Mouse (Mus musculus): Measurements from ENCODE around the gene Nfyc.

Gene Nfyc

GRCm38 (mm10) chr4:120755299-120755698, 76.1 kb downstream of the Nfyc start:
- DNase-seq (ENCODE audit: low spot score in 2 of 2), result peak; percentile 64 to 83

DNA sequence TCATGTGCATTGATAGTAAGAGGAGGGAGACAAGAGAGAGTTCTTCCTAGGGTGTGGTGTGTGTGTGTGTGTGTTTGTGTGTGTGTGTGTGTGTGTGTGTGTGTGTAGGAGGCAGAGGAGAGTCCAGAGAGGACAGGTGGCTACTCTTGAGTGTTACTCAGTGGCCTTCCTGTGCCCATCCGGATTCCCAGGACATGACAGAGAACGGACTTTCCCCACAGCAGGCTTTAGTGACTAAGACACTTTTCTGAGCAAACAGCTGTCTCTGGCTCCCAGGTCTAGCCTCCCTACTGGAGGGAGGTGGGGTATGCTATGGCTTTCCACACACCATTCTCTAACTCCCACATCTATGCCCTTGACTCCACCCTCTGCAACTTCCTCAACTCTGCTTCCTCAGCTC, 81.8 kb downstream of the Nfyc start:
- no peak for DNase-seq (ENCODE audit: low spot score in 2 of 2)

DNA sequence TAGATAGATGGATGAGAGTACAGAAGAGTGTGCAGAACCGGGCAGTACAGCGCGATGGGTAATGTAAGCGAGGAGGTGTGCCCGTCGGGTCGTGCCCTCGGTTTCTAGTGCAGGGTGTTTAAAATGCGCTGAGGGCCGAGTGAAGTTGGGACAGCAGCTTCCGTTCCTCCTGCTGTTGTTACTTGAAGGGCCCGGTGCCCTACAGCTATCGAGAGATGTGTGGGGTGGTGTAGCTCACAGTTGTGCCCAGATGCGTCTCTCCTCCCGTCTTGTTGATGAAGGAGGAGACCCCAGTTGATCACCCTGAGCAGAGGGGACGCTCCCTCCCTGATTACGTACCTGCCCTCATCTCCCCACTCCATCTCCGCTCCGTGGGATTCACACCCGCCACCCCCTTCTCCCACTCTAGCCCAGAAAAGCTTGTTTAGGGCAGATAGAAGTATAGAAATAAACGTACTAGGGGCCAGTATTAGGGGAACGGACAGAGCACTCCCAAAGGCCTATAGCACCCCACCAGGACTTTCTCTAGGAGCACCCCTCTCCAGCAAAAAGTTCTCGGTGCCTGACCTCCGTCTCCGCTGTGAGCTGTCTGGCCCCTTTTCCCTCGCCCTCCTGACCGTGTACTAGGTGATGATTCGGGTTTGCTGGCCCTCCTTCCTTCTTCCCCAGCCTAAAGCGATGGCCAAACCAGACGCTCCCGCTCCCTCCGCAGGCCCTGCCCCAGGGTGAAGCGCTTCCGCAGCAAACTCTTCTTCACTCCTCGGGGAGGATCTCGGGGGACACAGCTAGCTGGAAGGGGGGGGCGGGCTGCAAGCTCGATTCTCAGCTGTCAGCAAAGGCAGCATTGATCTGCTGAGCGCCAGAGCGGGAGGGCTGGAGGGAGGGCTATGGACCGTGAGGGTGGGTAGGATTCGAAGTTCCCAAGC, 83.2 kb downstream of the Nfyc start, which contains the start of gene Kcnq4:
Kcnq4 (minus strand) TSS at position 672 of the 926 bp plus-strand sequence.
- DNase-seq (ENCODE audit: low spot score in 2 of 2), result no peak

DNA sequence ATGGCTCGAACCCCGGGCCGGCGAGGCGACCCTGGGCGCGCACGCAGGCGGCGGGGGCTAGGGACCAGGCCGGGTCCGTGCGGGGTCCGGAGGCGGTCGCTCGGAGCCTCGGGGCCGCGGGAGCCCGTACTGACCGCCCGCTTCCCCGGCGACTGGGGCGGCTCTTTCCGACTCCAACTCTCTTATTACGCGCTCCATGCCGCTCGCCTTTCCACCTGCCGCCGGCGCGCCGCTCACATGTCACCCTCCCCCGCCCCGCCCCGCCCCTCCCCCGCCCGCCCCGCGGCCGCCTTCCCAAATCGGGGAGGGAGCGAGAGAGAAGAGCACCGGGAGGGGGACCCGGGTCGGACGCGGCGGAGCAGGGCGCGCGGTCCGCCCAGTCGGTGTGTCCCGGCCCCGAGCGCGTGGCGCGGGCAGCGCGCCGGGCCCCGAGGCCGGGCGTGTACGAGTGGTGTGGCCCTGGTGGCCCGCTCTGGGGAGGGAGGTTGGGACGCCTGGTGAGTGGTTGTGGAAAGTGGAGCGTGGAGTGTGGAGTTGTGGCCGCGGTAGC, 84.1 kb downstream of the Nfyc start:
- no peak for DNase-seq (ENCODE audit: low spot score in 2 of 2)

GRCm38 (mm10) chr4:120746552-120747150, 84.7 kb downstream of the Nfyc start:
- DNase-seq (ENCODE audit: low spot score in 2 of 2), result no peak

DNA sequence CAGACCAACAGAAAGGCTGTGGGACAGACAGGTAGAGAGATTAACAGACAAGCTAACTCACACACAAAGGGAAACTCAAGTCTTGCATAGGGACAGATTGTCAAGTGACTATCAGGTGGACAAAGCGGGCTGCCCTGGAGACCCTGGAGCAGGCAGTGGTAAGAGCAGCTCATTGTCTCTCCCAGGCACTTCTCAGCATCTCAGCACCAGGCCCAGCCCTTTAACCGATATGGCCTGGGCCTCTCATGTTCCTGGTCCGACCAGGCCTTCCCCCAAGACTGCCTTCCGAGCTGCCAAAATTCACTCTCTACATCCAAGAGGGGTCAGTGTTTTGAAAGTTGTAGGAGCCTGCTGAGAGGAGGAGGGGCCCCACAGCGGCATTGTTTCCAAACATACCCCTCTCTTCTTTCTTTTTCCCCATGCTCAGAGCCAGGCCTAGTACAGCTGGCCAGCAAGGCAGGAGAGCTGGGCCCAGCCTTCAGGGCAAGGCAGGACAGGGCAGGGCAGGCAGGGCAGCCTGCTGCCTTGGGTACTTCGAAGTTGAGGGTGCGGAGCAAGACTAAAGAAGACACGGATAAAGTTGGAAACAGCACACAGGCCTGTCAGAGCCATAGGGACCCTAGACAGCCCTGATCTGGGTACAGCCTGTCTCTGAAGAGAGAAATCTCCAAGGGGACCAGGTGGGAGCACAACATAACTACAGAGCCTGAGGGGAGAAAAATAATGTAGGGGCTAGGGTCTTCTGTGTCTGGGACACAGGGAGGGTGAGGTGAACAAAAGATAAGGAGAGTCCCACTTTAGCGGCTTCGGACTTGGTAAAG, 85.4 kb downstream of the Nfyc start:
- DNase-seq (ENCODE audit: low spot score in 2 of 2), result no peak

DNA sequence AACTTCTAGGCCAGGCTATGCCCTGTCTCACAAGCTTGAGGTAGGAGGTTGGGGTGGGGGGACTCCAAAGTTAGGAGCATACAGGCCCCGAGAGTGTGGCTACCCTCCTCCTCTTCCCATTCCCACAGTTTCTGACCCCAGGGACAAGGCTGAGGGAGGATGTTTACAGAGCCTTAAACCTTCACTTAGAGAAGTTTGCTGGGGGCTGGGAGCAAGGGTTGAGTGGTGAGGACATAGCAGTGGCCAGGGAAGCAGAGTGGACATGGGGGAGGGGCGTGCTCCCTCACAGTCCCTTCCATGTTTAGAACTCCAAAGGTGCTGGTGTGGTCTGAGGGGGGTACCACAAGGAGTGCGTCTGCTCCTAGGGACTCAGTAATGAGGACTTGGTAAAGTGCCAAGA, 87.7 kb downstream of the Nfyc start:
- DNase-seq (ENCODE audit: low spot score in 2 of 2), result no peak

- no peak for DNase-seq (ENCODE audit: low spot score in 2 of 2)
These were observed 90.1 kb downstream of the Nfyc start for GRCm38 (mm10) chr4:120741303-120741702.

GRCm38 (mm10) chr4:120734012-120734622, 97.3 kb downstream of the Nfyc start:
- DNase-seq (ENCODE audit: low spot score in 2 of 2), result no peak

GRCm38 (mm10) chr4:120732737-120733136, 98.6 kb downstream of the Nfyc start:
- DNase-seq (ENCODE audit: low spot score in 2 of 2), result no peak

DNA sequence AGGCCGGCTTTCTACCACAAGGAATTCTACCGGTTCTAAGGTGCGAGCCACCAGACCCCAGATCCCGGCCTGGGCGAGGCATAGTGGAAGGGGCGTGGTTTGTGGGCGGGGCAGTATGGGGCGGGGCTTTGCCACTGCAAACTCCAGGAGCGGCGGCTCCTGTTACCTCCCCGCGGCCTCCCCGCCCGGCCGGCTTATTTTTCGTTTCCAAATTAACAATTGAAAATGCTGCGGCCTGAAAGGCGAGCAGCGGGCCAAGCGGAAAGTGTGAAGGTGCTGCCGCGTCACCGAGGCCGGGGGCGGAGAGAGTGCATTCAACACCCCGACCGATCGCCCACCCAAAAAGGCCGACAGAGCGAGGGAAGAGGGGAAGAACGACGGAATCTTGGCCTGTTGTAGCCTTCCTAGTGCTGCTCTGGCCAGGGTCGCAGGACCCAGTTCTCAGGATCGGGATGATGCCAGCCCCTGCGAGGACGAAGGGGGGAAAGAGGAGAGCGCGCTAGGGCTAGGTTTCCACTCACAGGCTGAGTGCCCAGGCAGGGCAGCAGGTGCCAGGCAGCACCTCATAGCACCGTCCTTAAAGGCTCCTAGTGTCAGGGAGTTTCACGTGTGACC, 100.2 kb downstream of the Nfyc start:
- peak; percentile 67 to 84 for DNase-seq (ENCODE audit: low spot score in 2 of 2)

DNA sequence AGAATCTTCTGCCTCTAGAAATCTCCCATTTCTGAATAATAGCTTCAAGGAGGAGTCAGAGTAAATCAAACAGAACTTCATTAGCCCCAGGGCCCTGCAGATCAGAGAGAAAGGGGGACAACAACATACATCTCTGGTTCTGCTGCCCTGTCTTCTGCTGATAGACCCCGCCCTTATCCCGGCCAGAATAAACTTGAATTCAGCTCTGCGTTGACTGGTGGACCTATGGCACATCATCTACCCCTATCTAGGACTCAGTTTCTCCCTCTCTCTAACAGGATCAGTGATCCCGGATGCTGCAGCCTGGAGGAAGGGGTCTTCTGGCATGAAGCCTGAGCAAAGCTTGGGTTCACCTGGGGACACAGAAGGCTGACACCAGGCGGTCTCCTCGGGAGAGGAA, 100.8 kb downstream of the Nfyc start:
- DNase-seq (ENCODE audit: low spot score in 2 of 2), result no peak

DNA sequence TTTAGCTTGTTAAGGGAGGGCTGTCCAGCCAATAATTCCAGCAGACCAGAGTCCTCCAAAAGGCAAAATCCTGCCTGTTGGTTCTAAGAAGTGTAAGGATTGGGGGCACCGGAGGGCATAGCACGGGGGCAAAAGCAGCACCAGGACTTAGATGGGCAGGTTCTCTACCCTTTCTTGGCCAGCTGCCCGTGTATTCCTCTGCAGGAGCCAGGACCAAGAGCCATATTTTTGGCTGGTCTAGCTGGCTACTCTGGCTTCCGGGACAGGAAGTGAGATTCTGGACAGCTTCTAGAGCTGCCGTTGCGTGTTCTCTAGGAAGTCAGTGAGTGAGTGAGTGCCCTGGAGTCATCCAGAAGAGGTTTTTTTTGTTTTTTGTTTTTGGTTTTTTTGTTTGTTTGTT, 101.2 kb downstream of the Nfyc start:
- DNase-seq (ENCODE audit: low spot score in 2 of 2), result no peak

DNA sequence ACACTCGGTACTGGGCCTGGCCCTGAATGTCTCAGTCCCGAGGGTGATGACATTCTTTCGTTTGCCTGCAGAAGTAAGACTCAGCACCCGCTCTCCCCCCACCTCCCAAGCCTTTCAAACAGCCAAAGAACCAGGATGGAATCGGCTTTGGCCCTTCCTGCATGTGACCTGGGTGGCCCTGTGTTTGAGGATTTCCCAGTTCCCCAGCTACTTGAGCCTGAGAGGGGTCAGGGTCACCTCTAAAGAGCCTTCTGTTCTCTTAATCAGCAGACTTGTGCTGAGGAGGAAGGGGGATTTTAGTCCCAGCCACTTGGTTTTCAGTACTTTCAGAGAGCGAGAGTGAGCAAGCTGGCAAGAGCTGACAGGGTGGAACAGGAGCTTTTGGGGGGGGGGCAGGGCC, 101.9 kb downstream of the Nfyc start:
- no peak for DNase-seq (ENCODE audit: low spot score in 2 of 2)

GRCm38 (mm10) chr4:120727842-120728241, 103.5 kb downstream of the Nfyc start:
- DNase-seq (ENCODE audit: low spot score in 2 of 2), result no peak

DNA sequence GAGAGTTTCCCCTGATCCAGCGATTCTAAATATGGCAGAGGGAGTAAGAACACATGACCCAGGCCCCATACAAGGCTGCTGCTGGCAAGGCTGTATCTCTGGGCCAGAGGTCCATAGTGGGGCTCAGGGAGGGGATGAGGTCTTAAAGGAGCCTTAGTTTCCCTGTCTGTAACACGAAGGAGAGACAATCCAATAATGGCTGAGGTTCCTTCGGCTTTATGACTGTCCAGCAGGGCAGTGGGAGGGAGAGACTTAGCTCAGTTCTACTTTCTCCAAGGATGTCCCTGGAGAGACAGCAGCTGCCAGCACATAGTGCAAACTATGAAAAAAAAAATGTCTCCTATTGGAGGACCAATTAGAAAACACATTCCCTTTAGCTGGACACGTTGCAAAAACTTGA, 105.2 kb downstream of the Nfyc start:
- DNase-seq (ENCODE audit: low spot score in 2 of 2), result no peak

- no peak for DNase-seq (ENCODE audit: low spot score in 2 of 2)
These were observed 105.8 kb downstream of the Nfyc start for GRCm38 (mm10) chr4:120725516-120726090.

GRCm38 (mm10) chr4:120721574-120721973, 109.8 kb downstream of the Nfyc start:
- no peak for DNase-seq (ENCODE audit: low spot score in 2 of 2)

- DNase-seq (ENCODE audit: low spot score in 2 of 2), result no peak
These were observed 112.2 kb downstream of the Nfyc start for GRCm38 (mm10) chr4:120719152-120719551.

GRCm38 (mm10) chr4:120717591-120717990, 113.8 kb downstream of the Nfyc start:
- no peak for DNase-seq (ENCODE audit: low spot score in 2 of 2)

- DNase-seq (ENCODE audit: low spot score in 2 of 2), result no peak
These were observed 114.6 kb downstream of the Nfyc start for GRCm38 (mm10) chr4:120716765-120717164.

All from spleen, postnatal 4 days (tissue).